Mouse (Mus musculus) urinary bladder, adult 2 months (tissue): Measurements from ENCODE around the gene Gm20388. TPM values are rescaled to one million over a fixed set of nuclear protein-coding genes. Genes with fewer than 3 reads are reported as not detected.

ENCODE experiments used
- DNase-seq: peaks from one replicate; pipeline ENCODE4 v3.0.0; 2022; ENCODE audit warnings: low spot score
- polyA plus RNA-seq: library from polyadenylated mRNA; depleted of rRNA; stranded (reverse); fragments of >200 nt; gene quantifications from 2 replicates; pipeline ENCODE4 v1.2.3, GENCODE M21; 2012

The Gm20388 gene
- polyA plus RNA-seq, 1 experiment = 50.2 TPM

- no peak for DNase-seq
Measured at GRCm38 (mm10) chr8:123717516-123718490, 3807.2 kb downstream of the Gm20388 start.

- DNase-seq = no peak
Measured at GRCm38 (mm10) chr8:123718752-123719151, 3808.1 kb downstream of the Gm20388 start.

- no peak for DNase-seq
Measured at GRCm38 (mm10) chr8:123719280-123719679, 3808.6 kb downstream of the Gm20388 start.

GRCm38 (mm10) chr8:123719811-123720210, 3809.2 kb downstream of the Gm20388 start:
- DNase-seq = no peak

GRCm38 (mm10) chr8:123720471-123721001, 3809.9 kb downstream of the Gm20388 start:
- DNase-seq = no peak

- DNase-seq = no peak
Measured at GRCm38 (mm10) chr8:123722245-123722644, 3811.6 kb downstream of the Gm20388 start.

- DNase-seq = no peak
Measured at GRCm38 (mm10) chr8:123724752-123725151, 3814.1 kb downstream of the Gm20388 start.

GRCm38 (mm10) chr8:123725261-123725660, 3814.6 kb downstream of the Gm20388 start:
- DNase-seq = no peak

GRCm38 (mm10) chr8:123726759-123727158, 3816.1 kb downstream of the Gm20388 start:
- no peak for DNase-seq

- no peak for DNase-seq
Measured at GRCm38 (mm10) chr8:123729055-123729785, 3818.6 kb downstream of the Gm20388 start.

- no peak for DNase-seq
Measured at GRCm38 (mm10) chr8:123729786-123730411, 3819.3 kb downstream of the Gm20388 start.

- no peak for DNase-seq
Measured at GRCm38 (mm10) chr8:123732332-123732731, 3821.7 kb downstream of the Gm20388 start.

GRCm38 (mm10) chr8:123734486-123734885, 3823.8 kb downstream of the Gm20388 start:
- no peak for DNase-seq

GRCm38 (mm10) chr8:123736974-123737373, 3826.3 kb downstream of the Gm20388 start:
- DNase-seq = no peak

- no peak for DNase-seq
Measured at GRCm38 (mm10) chr8:123740263-123740662, 3829.6 kb downstream of the Gm20388 start.

GRCm38 (mm10) chr8:123741232-123741631, 3830.6 kb downstream of the Gm20388 start:
- DNase-seq = no peak

- no peak for DNase-seq
Measured at GRCm38 (mm10) chr8:123746488-123746887, 3835.8 kb downstream of the Gm20388 start.

- DNase-seq = no peak
Measured at GRCm38 (mm10) chr8:123747772-123748171, 3837.1 kb downstream of the Gm20388 start.

GRCm38 (mm10) chr8:123750171-123750693, 3839.6 kb downstream of the Gm20388 start:
- DNase-seq = no peak

GRCm38 (mm10) chr8:123752773-123753468, 3842.3 kb downstream of the Gm20388 start:
- DNase-seq = no peak
